Mouse (Mus musculus) liver, adult (tissue): ENCODE measurements around the gene Oit1.

Source experiments
- GATA4 ChIP-seq: IDR thresholded peaks from 2 replicates; pipeline ENCODE4 v1.6.1; 2014; ENCODE audit warnings: mild to moderate bottlenecking, low read length; ENCODE audit not compliant: insufficient replicate concordance

Oit1 gene

DNA sequence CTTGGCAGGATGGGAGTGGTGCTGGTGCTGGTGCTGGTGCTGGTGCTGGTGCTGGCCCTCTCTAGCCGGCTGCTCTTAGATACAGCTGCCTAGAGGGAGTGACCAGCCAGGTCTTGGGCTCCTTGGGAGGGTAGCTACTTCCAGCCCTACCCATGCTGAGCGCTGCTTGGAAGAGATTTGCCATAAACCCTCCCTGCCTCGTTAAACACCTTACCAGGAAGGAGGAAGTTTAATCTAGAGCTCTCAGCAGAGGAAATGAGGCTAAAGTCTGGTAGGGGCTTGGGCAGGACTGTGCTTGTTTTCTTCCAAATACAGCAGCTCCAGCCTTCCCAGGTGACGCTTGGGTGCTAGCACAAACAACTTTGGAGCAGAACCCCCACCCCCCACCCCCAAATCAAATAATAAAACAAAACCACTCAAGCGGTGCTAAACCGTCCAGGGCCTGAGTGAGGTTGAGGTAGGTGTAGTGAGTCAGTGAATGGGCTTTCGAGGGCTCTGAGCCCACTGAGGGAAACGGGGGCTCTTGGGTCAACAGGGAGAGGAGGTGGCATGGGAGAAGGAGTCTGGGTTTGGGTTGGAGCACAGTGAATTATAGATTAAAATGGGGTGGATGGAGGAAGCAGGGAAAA is at the start of gene Oit1:
Gene Oit1 (minus strand): TSS at position 70 of the 629 bp plus-strand sequence.
- no peak for TF ChIP-seq GATA4

DNA sequence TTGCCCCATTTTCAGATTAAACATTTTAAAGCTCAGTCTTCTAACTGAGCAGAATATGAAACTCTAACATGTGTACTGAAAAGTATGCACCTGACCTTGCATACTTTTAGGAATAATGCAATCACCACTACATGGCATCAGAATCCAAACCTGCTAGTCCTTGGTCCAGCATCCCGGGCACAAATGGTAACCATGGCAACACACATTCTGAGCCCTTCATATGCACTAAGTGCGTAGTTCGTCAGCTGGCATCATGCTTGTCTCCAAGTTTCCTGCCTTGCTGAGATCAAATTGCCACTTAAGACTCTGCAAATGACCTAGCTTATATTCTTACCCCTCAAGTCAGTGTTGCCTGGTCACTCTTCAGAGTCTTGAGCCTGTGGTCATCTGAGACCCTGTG is 44.3 kb upstream of the Oit1 start:
- no peak for TF ChIP-seq GATA4

- no peak for TF ChIP-seq GATA4
These were observed 42.7 kb upstream of the Oit1 start for GRCm38 (mm10) chr14:8421199-8421787.

DNA sequence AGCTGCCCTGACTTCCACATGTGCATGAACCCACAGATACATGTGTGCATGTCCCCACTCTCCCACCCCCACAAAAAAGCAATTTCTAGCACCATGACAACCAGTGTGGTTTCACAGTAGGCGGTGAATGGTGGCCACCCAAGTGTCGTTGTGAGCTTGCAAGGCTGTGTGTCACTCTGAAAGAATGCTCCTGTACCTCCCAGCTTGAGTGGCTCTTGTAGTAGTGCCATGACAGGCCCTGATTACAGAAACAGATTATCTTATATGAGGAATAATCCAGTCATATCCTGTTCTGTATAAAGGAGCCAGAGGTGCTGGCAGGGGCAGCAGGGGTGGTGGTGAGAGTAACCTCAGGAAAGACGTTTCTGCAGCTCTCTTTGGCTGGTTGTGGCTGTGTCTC is 40.1 kb upstream of the Oit1 start:
- TF ChIP-seq GATA4: no peak

- TF ChIP-seq GATA4: no peak
These were observed 27.4 kb upstream of the Oit1 start for GRCm38 (mm10) chr14:8405946-8406345.

DNA sequence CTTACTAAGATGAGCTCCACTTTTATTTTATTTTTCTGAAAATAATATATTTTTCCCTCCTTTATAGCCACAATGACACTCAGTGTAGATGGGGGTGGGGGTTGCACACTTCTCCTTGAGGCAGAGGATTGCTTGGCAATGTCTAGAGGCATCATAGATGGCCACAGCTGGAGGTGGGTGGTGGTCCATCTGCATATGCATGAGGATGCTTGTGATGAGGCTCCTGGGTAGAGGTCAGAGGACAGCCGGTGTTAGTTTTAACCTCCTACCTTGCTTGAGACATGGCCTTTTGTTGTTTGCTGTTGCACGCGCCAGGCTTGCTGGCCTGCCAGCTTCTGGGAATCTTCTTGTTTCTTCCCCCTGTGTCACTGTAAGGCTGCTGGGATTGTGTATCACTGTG is 24.8 kb upstream of the Oit1 start:
- no peak for TF ChIP-seq GATA4

DNA sequence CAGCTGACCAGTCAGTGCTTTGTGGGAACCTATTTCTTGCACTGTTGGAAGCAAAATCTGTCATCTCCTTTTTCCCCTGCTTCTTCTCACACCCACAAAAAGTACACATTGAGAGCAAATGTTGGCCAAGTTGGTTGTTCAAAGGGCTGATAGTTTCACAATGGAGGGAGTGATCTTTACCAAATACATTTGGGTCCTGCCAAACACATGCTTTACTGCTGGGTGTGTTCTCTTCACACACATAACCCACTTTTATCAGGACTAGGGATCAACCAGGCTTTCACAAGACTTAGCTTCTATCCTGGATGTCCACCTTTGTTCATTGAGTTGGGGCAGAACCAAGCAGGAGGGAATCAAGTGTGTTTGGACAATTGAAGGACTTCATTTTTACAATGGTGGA is 20.0 kb upstream of the Oit1 start:
- TF ChIP-seq GATA4: peak; percentile 40; the same call in 1 of the 2 replicates

GRCm38 (mm10) chr14:8395690-8396287 is 17.2 kb upstream of the Oit1 start:
- no peak for TF ChIP-seq GATA4

DNA sequence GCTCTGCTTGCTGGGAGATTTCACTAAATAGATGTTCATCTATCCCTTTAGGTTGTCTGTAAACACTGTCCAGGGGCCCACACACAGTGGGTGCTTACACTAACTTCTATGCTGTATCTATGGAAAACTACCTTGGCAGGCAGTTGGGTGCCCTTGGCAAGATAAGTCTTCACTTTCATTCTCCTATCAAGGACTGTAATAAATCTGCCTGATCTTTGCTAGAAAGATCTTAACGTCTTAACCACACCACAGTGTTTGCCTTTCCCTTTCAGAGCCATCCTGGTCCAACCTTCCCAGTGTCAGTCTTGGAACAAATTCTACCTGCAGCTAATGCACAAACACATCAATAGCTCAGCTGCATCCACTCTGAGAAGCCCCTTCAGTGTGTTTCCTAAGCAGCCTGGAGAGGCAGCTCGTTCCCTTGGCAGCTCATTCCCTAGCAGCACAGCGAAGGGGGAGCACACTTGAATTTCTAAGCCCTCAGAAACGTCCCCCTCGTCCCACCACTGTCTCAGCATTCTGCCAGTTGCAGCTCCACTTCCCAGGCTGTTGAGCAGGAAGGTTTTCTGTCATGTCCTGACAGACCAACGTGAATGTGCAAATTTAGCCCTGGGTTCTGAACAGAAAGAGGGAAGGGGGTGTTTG is 13.7 kb upstream of the Oit1 start:
- no peak for TF ChIP-seq GATA4

DNA sequence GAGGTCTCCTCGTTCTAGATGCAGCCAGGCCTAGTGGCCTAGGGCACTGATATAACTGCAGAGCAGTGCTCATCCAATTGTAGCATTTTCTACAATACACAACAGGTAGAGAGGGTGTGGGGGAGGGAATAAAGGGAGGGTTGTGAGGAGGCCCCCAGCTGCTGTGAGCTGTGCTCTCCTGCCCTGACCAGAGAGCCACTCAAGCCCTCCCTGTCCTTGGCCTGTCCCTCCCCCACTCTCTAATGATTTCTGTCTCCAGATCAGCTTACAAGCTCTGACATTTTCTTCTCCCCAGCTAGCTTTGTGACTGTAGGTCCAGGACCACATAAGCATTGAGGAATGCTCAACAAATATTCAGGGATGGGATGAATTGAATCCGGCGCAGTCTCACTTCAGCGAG is 9.2 kb downstream of the Oit1 start:
- no peak for TF ChIP-seq GATA4

DNA sequence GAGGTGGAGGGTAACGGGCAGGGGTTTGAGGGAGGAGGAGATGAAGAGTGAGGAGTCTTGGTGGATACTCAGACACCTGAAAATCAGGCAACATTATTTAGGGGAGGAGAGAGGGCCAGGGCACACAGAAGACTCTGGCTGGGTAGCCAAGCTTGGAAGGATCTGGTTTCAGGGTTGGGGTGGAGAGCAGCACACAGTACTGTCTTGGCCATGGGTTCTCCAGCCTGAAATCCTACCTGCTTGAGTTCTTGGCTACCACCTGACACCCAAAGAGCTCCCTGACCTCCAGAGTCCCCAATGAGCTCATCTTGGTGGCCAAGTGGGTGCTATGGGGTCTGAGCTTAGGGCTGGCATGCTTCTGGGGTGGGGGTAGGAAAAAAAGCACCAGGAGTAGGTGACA is 9.7 kb downstream of the Oit1 start:
- TF ChIP-seq GATA4: no peak

- TF ChIP-seq GATA4: no peak
These were observed 10.6 kb downstream of the Oit1 start for GRCm38 (mm10) chr14:8367727-8368520.

GRCm38 (mm10) chr14:8367121-8367520 is 11.4 kb downstream of the Oit1 start:
- no peak for TF ChIP-seq GATA4

GRCm38 (mm10) chr14:8365833-8366232 is 12.7 kb downstream of the Oit1 start:
- TF ChIP-seq GATA4: no peak

- TF ChIP-seq GATA4: no peak
These were observed 21.7 kb downstream of the Oit1 start for GRCm38 (mm10) chr14:8356836-8357235.
